26 mouse cellular contexts compared by ENCODE assay signal in the genomic region with DNA sequence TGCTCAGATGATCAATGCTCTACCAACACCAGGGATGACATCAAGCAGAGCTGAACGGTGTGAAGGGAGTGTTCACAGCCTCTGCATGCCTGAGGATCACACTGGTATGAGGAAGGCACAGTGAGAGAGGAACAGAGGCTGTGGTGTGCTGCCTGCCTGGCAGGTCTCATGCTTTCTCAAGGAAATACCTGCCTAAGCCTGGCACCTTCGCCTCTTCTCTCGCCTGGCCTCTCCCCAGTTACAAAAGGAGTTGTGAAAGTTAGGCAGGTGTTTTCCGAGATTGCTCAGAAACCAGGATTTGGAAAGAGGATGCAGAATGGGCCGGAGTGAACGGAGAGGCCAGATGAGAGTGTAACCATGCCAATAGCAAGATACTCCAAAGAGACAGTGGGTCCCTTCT.
DNase-seq lines count a peak whose midpoint lies in the region; ATAC-seq and TF ChIP-seq lines count a peak whose summit lies in the region.
"Had no signal": no experiment of that assay in that cellular context is flagged by ENCODE, and none has a peak within 500 bp of the region (broad histone marks: within the 10 kb centered on the region; RNA-seq: fewer than 3 reads in every experiment).

No protein-coding gene starts in this region.

- peak overlapping the region; percentile 19; the same call in 1 of the 2 replicates for H3K27ac ChIP-seq in kidney, adult 2 months (ENCODE audit: insufficient read depth, low read depth, low read length)
- peak overlapping the region; percentile 86 for H3K27ac ChIP-seq in lung, embryonic 16.5 days (ENCODE audit: low read length)
- peak overlapping the region; percentile 84 for H3K27ac ChIP-seq in lung, postnatal 0 days (ENCODE audit: low read length)
- peak overlapping the region; percentile 74 for H3K27ac ChIP-seq in stomach, postnatal 0 days (replicated peaks)
- H3K27ac ChIP-seq: heart, adult 2 months; limb, embryonic 13.5 days; midbrain, embryonic 12.5 days; neural tube, embryonic 12.5 days had no signal

- 70% methylated on average over 6 of the region's 6 CpGs for WGBS in kidney, adult 2 months
- WGBS in lung, embryonic 16.5 days, result 79% methylated on average over 6 of the region's 6 CpGs
- 72% methylated on average over 6 of the region's 6 CpGs for WGBS in lung, adult 2 months
- WGBS in lung, postnatal 0 days, result 45% methylated on average over 6 of the region's 6 CpGs
- WGBS in stomach, postnatal 0 days, result 66% methylated on average over 6 of the region's 6 CpGs

- peaks cover 24% of the 10 kb centered on the region for H3K4me1 ChIP-seq in kidney, adult 2 months (ENCODE audit: control insufficient read depth, insufficient read depth, low read length)
- peaks cover 25% of the 10 kb centered on the region for H3K4me1 ChIP-seq in lung, embryonic 16.5 days (replicated peaks; ENCODE audit: control insufficient read depth, insufficient read depth, low read length)
- H3K4me1 ChIP-seq in lung, adult 2 months (ENCODE audit: control insufficient read depth, insufficient read depth, low read length), result peaks cover 22% of the 10 kb centered on the region
- peaks cover 18% of the 10 kb centered on the region for H3K4me1 ChIP-seq in lung, postnatal 0 days (ENCODE audit: insufficient read depth, low read depth, low read length)
- no peaks in the 10 kb centered on the region; the same call in none of the 2 replicates for H3K4me1 ChIP-seq in stomach, postnatal 0 days (replicated peaks; ENCODE audit: control insufficient read depth, insufficient read depth)
- H3K4me1 ChIP-seq: midbrain, embryonic 12.5 days had no signal

- no peak for ATAC-seq in lung, embryonic 16.5 days (ENCODE audit: low read depth)
- ATAC-seq in lung, postnatal 0 days, result peak; percentile 12; the same call in 1 of the 2 replicates
- peak; percentile 42 for ATAC-seq in stomach, postnatal 0 days (ENCODE audit: low FRiP score, low TSS enrichment)
- ATAC-seq: forebrain, embryonic 14.5 days had no signal

- H3K9me3 ChIP-seq in lung, embryonic 16.5 days (ENCODE audit: control insufficient read depth, low read length), result no peaks in the 10 kb centered on the region
- no peaks in the 10 kb centered on the region for H3K9me3 ChIP-seq in lung, postnatal 0 days (ENCODE audit: low read length)
- H3K9me3 ChIP-seq in stomach, postnatal 0 days (ENCODE audit: control insufficient read depth, low read length), result no peaks in the 10 kb centered on the region
- H3K9me3 ChIP-seq: heart, embryonic 12.5 days; limb, embryonic 13.5 days; megakaryocyte, embryonic 14.5 days; midbrain, embryonic 12.5 days; neural tube, embryonic 12.5 days had no signal

- H3K4me3 ChIP-seq in kidney, adult 2 months (ENCODE audit: insufficient read depth, low read depth, low read length), result no peak overlapping the region
- no peak overlapping the region for H3K4me3 ChIP-seq in lung, embryonic 16.5 days (ENCODE audit: low read length)
- no peak overlapping the region for H3K4me3 ChIP-seq in lung, adult 2 months (replicated peaks; ENCODE audit: extremely low read depth, low read depth, low read length)
- no peak overlapping the region for H3K4me3 ChIP-seq in lung, postnatal 0 days (ENCODE audit: low read depth, low read length)
- no peak overlapping the region for H3K4me3 ChIP-seq in stomach, postnatal 0 days (ENCODE audit: low read depth, low read length)
- H3K4me3 ChIP-seq: heart, adult 2 months; heart, embryonic 12.5 days; limb, embryonic 13.5 days; megakaryocyte, embryonic 14.5 days; midbrain, embryonic 12.5 days; myocyte; neural tube, embryonic 12.5 days had no signal

- no peak for TF ChIP-seq CTCF in kidney, adult 2 months (conservative IDR thresholded peaks at IDR 0.05; ENCODE audit: insufficient read depth, insufficient read length, low read depth, low read length)
- no peak for TF ChIP-seq CTCF in lung, adult 2 months (IDR thresholded peaks at IDR 0.05; ENCODE audit: insufficient read depth, low read length)
- TF ChIP-seq CTCF in lung, postnatal 0 days (IDR thresholded peaks at IDR 0.05), result no peak
- no peak for TF ChIP-seq CTCF in stomach, postnatal 0 days (IDR thresholded peaks at IDR 0.05; ENCODE audit: low read depth)

- H3K9ac ChIP-seq in lung, embryonic 16.5 days (ENCODE audit: low read length), result no peak overlapping the region
- H3K9ac ChIP-seq in lung, postnatal 0 days (replicated peaks; ENCODE audit: low read depth), result no peak overlapping the region
- no peak overlapping the region for H3K9ac ChIP-seq in stomach, postnatal 0 days (ENCODE audit: low read length)
- H3K9ac ChIP-seq: heart, embryonic 12.5 days; limb, embryonic 13.5 days; lung, embryonic 14.5 days; midbrain, embryonic 12.5 days; neural tube, embryonic 12.5 days had no signal

- DNase-seq in kidney, adult 2 months, result no peak
- DNase-seq in kidney, postnatal 10 days, result no peak
- no peak for DNase-seq in lung, adult 2 months
- peak; percentile 69 for DNase-seq in lung, postnatal 0 days (ENCODE audit: low spot score)
- no peak for DNase-seq in stomach, postnatal 0 days (ENCODE audit: low spot score)
- DNase-seq in gastrocnemius, postnatal 10 days, result no peak
- DNase-seq in retina, embryonic 14.5 days (ENCODE audit: low spot score), result no peak
- DNase-seq: adrenal gland, postnatal 36 days; B cell, adult 2 months; cerebellum, adult 8-10 months; cerebellum, postnatal 25 days; gastrocnemius, postnatal 25 days; heart, adult 2 months; kidney, adult 8-10 months; kidney, postnatal 25 days; lung, embryonic 14.5 days; right cerebral cortex, postnatal 4 days had no signal

- no peaks in the 10 kb centered on the region for H3K36me3 ChIP-seq in kidney, adult 2 months (ENCODE audit: control insufficient read depth, insufficient read depth, low read length)
- no peaks in the 10 kb centered on the region for H3K36me3 ChIP-seq in lung, embryonic 16.5 days (ENCODE audit: control insufficient read depth, insufficient read depth, low read length)
- H3K36me3 ChIP-seq in lung, postnatal 0 days (ENCODE audit: insufficient read depth, low read length), result no peaks in the 10 kb centered on the region
- 0 out of 2 replicates have a peak, but pooled peaks cover 3% of the 10 kb centered on the region for H3K36me3 ChIP-seq in stomach, postnatal 0 days (ENCODE audit: control insufficient read depth, insufficient read depth, low read length)
- H3K36me3 ChIP-seq: heart, embryonic 12.5 days; limb, embryonic 13.5 days; midbrain, embryonic 12.5 days; neural tube, embryonic 12.5 days had no signal

- H3K4me2 ChIP-seq in lung, embryonic 16.5 days (ENCODE audit: low read depth, low read length), result no peak overlapping the region
- no peak overlapping the region for H3K4me2 ChIP-seq in lung, postnatal 0 days (replicated peaks; ENCODE audit: low read depth, low read length)
- H3K4me2 ChIP-seq in stomach, postnatal 0 days (replicated peaks; ENCODE audit: low read depth), result 0 out of 2 replicates have a peak overlapping the region, but pooled peaks have one; percentile 11
- H3K4me2 ChIP-seq: heart, embryonic 12.5 days; limb, embryonic 13.5 days; liver, embryonic 11.5 days; lung, embryonic 14.5 days; midbrain, embryonic 12.5 days; neural tube, embryonic 12.5 days had no signal

- TF ChIP-seq POLR2A in kidney, adult 2 months (IDR thresholded peaks at IDR 0.05; ENCODE audit: low read depth, low read length), result no peak
- TF ChIP-seq POLR2A in lung, adult 2 months (IDR thresholded peaks at IDR 0.05; ENCODE audit: borderline replicate concordance, extremely low read depth, low read depth, low read length), result no peak

- H3K27me3 ChIP-seq in kidney, adult 2 months (replicated peaks; ENCODE audit: control insufficient read depth, insufficient read depth, low read length), result no peaks in the 10 kb centered on the region
- no peaks in the 10 kb centered on the region for H3K27me3 ChIP-seq in lung, embryonic 16.5 days (ENCODE audit: control insufficient read depth, insufficient read depth, low read depth, low read length)
- no peaks in the 10 kb centered on the region for H3K27me3 ChIP-seq in lung, postnatal 0 days (replicated peaks; ENCODE audit: insufficient read depth, low read length)
- no peaks in the 10 kb centered on the region for H3K27me3 ChIP-seq in stomach, postnatal 0 days (ENCODE audit: control insufficient read depth, insufficient read depth, low read length)
- H3K27me3 ChIP-seq: heart, embryonic 12.5 days; limb, embryonic 13.5 days; midbrain, embryonic 12.5 days; neural tube, embryonic 12.5 days had no signal

- TF ChIP-seq EP300 in lung, postnatal 0 days (IDR thresholded peaks at IDR 0.05), result no peak
- no peak for TF ChIP-seq EP300 in stomach, postnatal 0 days (optimal IDR thresholded peaks at IDR 0.05)

Comparison
In these comparisons a context has a peak if more than half of its experiments do, and no peak if none do; other contexts are left out.
1. H3K27ac ChIP-seq: peak in every context shown above with its lines; median percentile 86 in lung, embryonic 16.5 days; 84 in lung, postnatal 0 days; 74 in stomach, postnatal 0 days; 19 in kidney, adult 2 months.